Mouse (Mus musculus) fibroblast of lung, adult 2 months (primary cell): ENCODE data around the gene Copb1.
"Not testable (repeated sequence)": the region's sequence is repeated elsewhere in the genome, so short reads cannot be mapped to it uniquely, and the experiment has no call there.

Source experiments
- DNase-seq: peaks from one replicate; pipeline ENCODE4 v3.0.0-alpha.2; 2011; ENCODE audit warnings: low read depth

Copb1 gene

GRCm38 (mm10) chr7:114216908-114217307 is 37.6 kb downstream of the Copb1 start:
- DNase-seq, result no peak

GRCm38 (mm10) chr7:114214385-114214784 is 40.1 kb downstream of the Copb1 start:
- no peak for DNase-seq

- DNase-seq, result no peak
Measured at GRCm38 (mm10) chr7:114213537-114213936, 41.0 kb downstream of the Copb1 start.

GRCm38 (mm10) chr7:114210618-114211017 is 43.9 kb downstream of the Copb1 start:
- DNase-seq, result no peak

GRCm38 (mm10) chr7:114209841-114210240 is 44.7 kb downstream of the Copb1 start:
- no peak for DNase-seq

GRCm38 (mm10) chr7:114203491-114204359 is 50.8 kb downstream of the Copb1 start:
- no peak for DNase-seq

GRCm38 (mm10) chr7:114202972-114203404 is 51.5 kb downstream of the Copb1 start:
- DNase-seq, result no peak

GRCm38 (mm10) chr7:114200651-114201050 is 53.9 kb downstream of the Copb1 start:
- DNase-seq, result no peak

- DNase-seq, result no peak
Measured at GRCm38 (mm10) chr7:114199428-114200110, 54.9 kb downstream of the Copb1 start.

GRCm38 (mm10) chr7:114198252-114198651 is 56.3 kb downstream of the Copb1 start:
- DNase-seq, result no peak

- not testable (repeated sequence) for DNase-seq
Measured at GRCm38 (mm10) chr7:114196588-114196987, 57.9 kb downstream of the Copb1 start.

- DNase-seq, result not testable (repeated sequence)
Measured at GRCm38 (mm10) chr7:114194788-114195187, 59.7 kb downstream of the Copb1 start.

- no peak for DNase-seq
Measured at GRCm38 (mm10) chr7:114194224-114194623, 60.3 kb downstream of the Copb1 start.

- DNase-seq, result no peak
Measured at GRCm38 (mm10) chr7:114193284-114194067, 61.0 kb downstream of the Copb1 start.

- no peak for DNase-seq
Measured at GRCm38 (mm10) chr7:114192581-114192980, 61.9 kb downstream of the Copb1 start.

GRCm38 (mm10) chr7:114183416-114183815 is 71.1 kb downstream of the Copb1 start:
- no peak for DNase-seq

- DNase-seq, result no peak
Measured at GRCm38 (mm10) chr7:114182708-114183107, 71.8 kb downstream of the Copb1 start.

- DNase-seq, result peak; percentile 81
Measured at GRCm38 (mm10) chr7:114181391-114181790, 73.1 kb downstream of the Copb1 start.

GRCm38 (mm10) chr7:114176588-114176987 is 77.9 kb downstream of the Copb1 start:
- DNase-seq, result no peak

- DNase-seq, result no peak
Measured at GRCm38 (mm10) chr7:114171354-114172097, 83.0 kb downstream of the Copb1 start.

GRCm38 (mm10) chr7:114169996-114170395 is 84.5 kb downstream of the Copb1 start:
- DNase-seq, result no peak

- DNase-seq, result no peak
Measured at GRCm38 (mm10) chr7:114169381-114169780, 85.1 kb downstream of the Copb1 start.
